Mouse (Mus musculus): ENCODE data around the gene Arpc5l. TPM values are rescaled to one million over a fixed set of nuclear protein-coding genes. Genes with fewer than 3 reads are reported as not detected.

The Arpc5l gene
- total and polyA plus RNA-seq, 2 experiments from 2014 or later: 63.2 to 177 TPM

- WGBS: 79% methylated on average over 3 of the region's 3 CpGs
- H3K9ac ChIP-seq (replicated peaks; ENCODE audit: low read length, poor library complexity, severe bottlenecking): no peak overlapping the region
- H3K4me1 ChIP-seq (ENCODE audit: insufficient read depth, low read length): peaks cover 8% of the 10 kb centered on the region; the same call in 1 of the 2 replicates
- no peak overlapping the region for H3K27ac ChIP-seq (ENCODE audit: low read depth, low read length)
- H3K27me3 ChIP-seq (ENCODE audit: insufficient read depth, low read length): no peaks in the 10 kb centered on the region
- H3K9me3 ChIP-seq (ENCODE audit: low read length): no peaks in the 10 kb centered on the region
- no peak for TF ChIP-seq CTCF (IDR thresholded peaks at IDR 0.05)
- H3K4me2 ChIP-seq (ENCODE audit: low read depth, low read length, poor library complexity, severe bottlenecking): no peak overlapping the region
- H3K36me3 ChIP-seq (ENCODE audit: insufficient read depth, low read length): peaks cover 27% of the 10 kb centered on the region
- no peak for ATAC-seq (ENCODE audit: low FRiP score)
- no peak overlapping the region for H3K4me3 ChIP-seq (ENCODE audit: low read depth, low read length)
- DNase-seq (ENCODE audit: low spot score): no peak
Observed at GRCm38 (mm10) chr2:39001866-39002265, 3.3 kb upstream of the Arpc5l start.

GRCm38 (mm10) chr2:39003106-39003505, 2.0 kb upstream of the Arpc5l start:
- 59% methylated on average over 8 of the region's 8 CpGs for whole genome bisulfite sequencing
- no peak for TF ChIP-seq CTCF (IDR thresholded peaks at IDR 0.05)
- peak overlapping the region; percentile 56; the same call in 1 of the 2 replicates for H3K4me3 ChIP-seq (ENCODE audit: low read depth, low read length)
- DNase-seq (ENCODE audit: low spot score) (no peak), ATAC-seq (ENCODE audit: low FRiP score) (no peak)
- 0 out of 2 replicates have a peak overlapping the region, but pooled peaks have one; percentile 9 for H3K9ac ChIP-seq (replicated peaks; ENCODE audit: low read length, poor library complexity, severe bottlenecking)
- peaks cover 27% of the 10 kb centered on the region for H3K36me3 ChIP-seq (ENCODE audit: insufficient read depth, low read length)
- H3K9me3 ChIP-seq (ENCODE audit: low read length): no peaks in the 10 kb centered on the region
- no peak overlapping the region for H3K27ac ChIP-seq (ENCODE audit: low read depth, low read length)
- H3K4me2 ChIP-seq (ENCODE audit: low read depth, low read length, poor library complexity, severe bottlenecking): 0 out of 2 replicates have a peak overlapping the region, but pooled peaks have one; percentile 69
- H3K27me3 ChIP-seq (ENCODE audit: insufficient read depth, low read length): no peaks in the 10 kb centered on the region
- peaks cover 7% of the 10 kb centered on the region; the same call in 1 of the 2 replicates for H3K4me1 ChIP-seq (ENCODE audit: insufficient read depth, low read length)

- 74% methylated on average over 5 of the region's 5 CpGs for WGBS
- Histone ChIP-seq H3K4me2 (ENCODE audit: low read depth, low read length, poor library complexity, severe bottlenecking) (peak overlapping the region; percentile 69), H3K27ac (ENCODE audit: low read depth, low read length) (no peak overlapping the region), H3K4me3 (ENCODE audit: low read depth, low read length) (peak overlapping the region; percentile 56; the same call in 1 of the 2 replicates), H3K9ac (replicated peaks; ENCODE audit: low read length, poor library complexity, severe bottlenecking) (peak overlapping the region; percentile 59; the same call in 1 of the 2 replicates), H3K36me3 (ENCODE audit: insufficient read depth, low read length) (peaks cover 27% of the 10 kb centered on the region), H3K9me3 (ENCODE audit: low read length) (no peaks in the 10 kb centered on the region), H3K27me3 (ENCODE audit: insufficient read depth, low read length) (no peaks in the 10 kb centered on the region), H3K4me1 (ENCODE audit: insufficient read depth, low read length) (peaks cover 7% of the 10 kb centered on the region; the same call in 1 of the 2 replicates)
- no peak for TF ChIP-seq CTCF (IDR thresholded peaks at IDR 0.05)
- ATAC-seq (ENCODE audit: low FRiP score) (no peak), DNase-seq (ENCODE audit: low spot score) (no peak)
Observed at GRCm38 (mm10) chr2:39003512-39003911, 1.6 kb upstream of the Arpc5l start.

GRCm38 (mm10) chr2:39004372-39004771, 776 bp upstream of the Arpc5l start:
- ATAC-seq (ENCODE audit: low FRiP score) (peak; percentile 22; the same call in 1 of the 2 replicates), DNase-seq (ENCODE audit: low spot score) (peak; percentile 36)
- Histone ChIP-seq H3K27ac (ENCODE audit: low read depth, low read length) (peak overlapping the region; percentile 87), H3K36me3 (ENCODE audit: insufficient read depth, low read length) (peaks cover 27% of the 10 kb centered on the region), H3K9me3 (ENCODE audit: low read length) (no peaks in the 10 kb centered on the region), H3K27me3 (ENCODE audit: insufficient read depth, low read length) (no peaks in the 10 kb centered on the region), H3K4me1 (ENCODE audit: insufficient read depth, low read length) (peaks cover 13% of the 10 kb centered on the region), H3K4me2 (ENCODE audit: low read depth, low read length, poor library complexity, severe bottlenecking) (peak overlapping the region; percentile 69), H3K9ac (replicated peaks; ENCODE audit: low read length, poor library complexity, severe bottlenecking) (peak overlapping the region; percentile 59), H3K4me3 (ENCODE audit: low read depth, low read length) (peak overlapping the region; percentile 56)
- TF ChIP-seq CTCF (IDR thresholded peaks at IDR 0.05): no peak
- WGBS: under 1% methylated on average over 11 of the region's 11 CpGs

- Histone ChIP-seq H3K4me2 (ENCODE audit: low read depth, low read length, poor library complexity, severe bottlenecking) (peak within 1 kb of the TSS; percentile 69), H3K4me3 (ENCODE audit: low read depth, low read length) (peak within 1 kb of the TSS; percentile 56), H3K27ac (ENCODE audit: low read depth, low read length) (peak within 1 kb of the TSS; percentile 87), H3K9me3 (ENCODE audit: low read length) (no peaks in the 10 kb centered on the region), H3K9ac (replicated peaks; ENCODE audit: low read length, poor library complexity, severe bottlenecking) (peak within 1 kb of the TSS; percentile 59), H3K36me3 (ENCODE audit: insufficient read depth, low read length) (peaks cover 14% of the 10 kb centered on the region), H3K27me3 (ENCODE audit: insufficient read depth, low read length) (no peaks in the 10 kb centered on the region), H3K4me1 (ENCODE audit: insufficient read depth, low read length) (peaks cover 15% of the 10 kb centered on the region)
- 14% methylated on average over 15 of the region's 15 CpGs for WGBS
- TF ChIP-seq CTCF (IDR thresholded peaks at IDR 0.05): peak; percentile 54
- no peak for ATAC-seq (ENCODE audit: low FRiP score)
- no peak for DNase-seq (ENCODE audit: low spot score)
Observed at GRCm38 (mm10) chr2:39005574-39006079, 479 bp downstream of the Arpc5l start, which contains the start of gene Rpl35. Gene Rpl35, minus strand, starts transcription at chr2:39005624.

- ATAC-seq (ENCODE audit: low FRiP score): no peak
- no peaks in the 10 kb centered on the region for H3K27me3 ChIP-seq (ENCODE audit: insufficient read depth, low read length)
- no peaks in the 10 kb centered on the region for H3K9me3 ChIP-seq (ENCODE audit: low read length)
- no peak for DNase-seq (ENCODE audit: low spot score)
- H3K4me2 ChIP-seq (ENCODE audit: low read depth, low read length, poor library complexity, severe bottlenecking): peak overlapping the region; percentile 69
- no peak overlapping the region for H3K27ac ChIP-seq (ENCODE audit: low read depth, low read length)
- no peak for TF ChIP-seq CTCF (IDR thresholded peaks at IDR 0.05)
- H3K4me1 ChIP-seq (ENCODE audit: insufficient read depth, low read length): peaks cover 15% of the 10 kb centered on the region
- H3K9ac ChIP-seq (replicated peaks; ENCODE audit: low read length, poor library complexity, severe bottlenecking): no peak overlapping the region
- peak overlapping the region; percentile 56 for H3K4me3 ChIP-seq (ENCODE audit: low read depth, low read length)
- WGBS: 92% methylated on average over 14 of the region's 14 CpGs
- H3K36me3 ChIP-seq (ENCODE audit: insufficient read depth, low read length): peaks cover 8% of the 10 kb centered on the region
Observed at GRCm38 (mm10) chr2:39006149-39006730, 1.1 kb downstream of the Arpc5l start.

All from midbrain, postnatal 0 days (tissue).